Mouse (Mus musculus): ENCODE measurements around the gene Trim3. TPM values are rescaled to one million over a fixed set of nuclear protein-coding genes. Genes with fewer than 3 reads are reported as not detected.
A peak's percentile ranks its signal among the peaks of the same experiment; 100 is the strongest.

Trim3 gene
- total and polyA plus RNA-seq, 2 experiments from 2014 or later = 18.1 to 56.5 TPM

- Histone ChIP-seq H3K36me3 (replicated peaks; ENCODE audit: control insufficient read depth, insufficient read depth, low read length) (peaks cover 24% of the 10 kb centered on the region), H3K4me2 (ENCODE audit: low read depth, low read length) (peak overlapping the region; percentile 80), H3K27me3 (ENCODE audit: control insufficient read depth, insufficient read depth, low read length) (no peaks in the 10 kb centered on the region), H3K4me1 (ENCODE audit: control insufficient read depth, insufficient read depth) (peaks cover 25% of the 10 kb centered on the region; the same call in 1 of the 2 replicates), H3K9ac (replicated peaks; ENCODE audit: low read depth, low read length) (peak overlapping the region; percentile 74), H3K9me3 (replicated peaks; ENCODE audit: control insufficient read depth, low read length) (no peaks in the 10 kb centered on the region), H3K4me3 (ENCODE audit: low read depth, low read length) (peak overlapping the region; percentile 72), H3K27ac (ENCODE audit: low read depth) (peak overlapping the region; percentile 61)
- ATAC-seq (ENCODE audit: insufficient read depth, low read depth) = no peak
- DNase-seq (ENCODE audit: low spot score) = no peak
- WGBS = 3% methylated on average over 10 of the region's 10 CpGs
- TF ChIP-seq CTCF (IDR thresholded peaks at IDR 0.05; ENCODE audit: low read depth) (no peak), EP300 (IDR thresholded peaks at IDR 0.05; ENCODE audit: low read depth) (no peak)
These were observed 397 bp upstream of the Trim3 start for GRCm38 (mm10) chr7:105633801-105634135.

- no peak for ATAC-seq (ENCODE audit: insufficient read depth, low read depth)
- no peak for DNase-seq (ENCODE audit: low spot score)
- H3K27me3 ChIP-seq (ENCODE audit: control insufficient read depth, insufficient read depth, low read length) = no peaks in the 10 kb centered on the region
These were observed 809 bp downstream of the Trim3 start for GRCm38 (mm10) chr7:105632551-105632972.

DNA sequence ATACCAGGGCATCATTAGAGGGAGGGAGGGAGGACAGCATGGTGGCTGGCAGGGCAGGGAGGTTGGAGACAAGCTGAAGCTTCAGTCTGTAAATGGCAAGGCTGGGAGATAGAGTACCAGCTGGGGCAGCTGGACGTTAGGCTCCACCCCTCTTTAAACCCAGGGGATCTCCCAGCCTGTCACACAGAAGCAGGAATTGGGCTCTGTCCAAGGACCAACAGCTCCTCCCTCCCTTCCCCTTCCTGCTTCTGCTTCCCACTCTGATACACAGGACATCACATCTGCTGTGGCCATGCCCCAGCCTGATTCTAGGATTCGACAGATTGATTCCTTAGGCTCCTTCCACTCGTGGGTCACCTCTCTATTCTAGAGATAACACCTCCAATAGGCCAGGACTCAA is 4.7 kb downstream of the Trim3 start:
- no peak overlapping the region for H3K9ac ChIP-seq (replicated peaks; ENCODE audit: low read depth, low read length)
- no peak overlapping the region for H3K4me3 ChIP-seq (ENCODE audit: low read depth, low read length)
- DNase-seq (ENCODE audit: low spot score) = peak; percentile 85
- no peaks in the 10 kb centered on the region for H3K9me3 ChIP-seq (replicated peaks; ENCODE audit: control insufficient read depth, low read length)
- WGBS = 0% methylated on average over 3 of the region's 3 CpGs
- H3K4me1 ChIP-seq (ENCODE audit: control insufficient read depth, insufficient read depth) = peaks cover 13% of the 10 kb centered on the region
- H3K36me3 ChIP-seq (replicated peaks; ENCODE audit: control insufficient read depth, insufficient read depth, low read length) = peaks cover 17% of the 10 kb centered on the region
- no peak overlapping the region; the same call in 1 of the 2 replicates for H3K4me2 ChIP-seq (ENCODE audit: low read depth, low read length)
- peak; percentile 72 for ATAC-seq (ENCODE audit: insufficient read depth, low read depth)
- H3K27ac ChIP-seq (ENCODE audit: low read depth) = peak overlapping the region; percentile 67
- TF ChIP-seq CTCF (IDR thresholded peaks at IDR 0.05; ENCODE audit: low read depth) (no peak), EP300 (IDR thresholded peaks at IDR 0.05; ENCODE audit: low read depth) (no peak)
- H3K27me3 ChIP-seq (ENCODE audit: control insufficient read depth, insufficient read depth, low read length) = no peaks in the 10 kb centered on the region

More at GRCm38 (mm10) chr7:105632551-105632972, 809 bp downstream of the Trim3 start:
- peak overlapping the region; percentile 72 for H3K4me3 ChIP-seq (ENCODE audit: low read depth, low read length)
- no peak for TF ChIP-seq CTCF (IDR thresholded peaks at IDR 0.05; ENCODE audit: low read depth)
- no peak for TF ChIP-seq EP300 (IDR thresholded peaks at IDR 0.05; ENCODE audit: low read depth)
- peak overlapping the region; percentile 74 for H3K9ac ChIP-seq (replicated peaks; ENCODE audit: low read depth, low read length)
- H3K9me3 ChIP-seq (replicated peaks; ENCODE audit: control insufficient read depth, low read length) = no peaks in the 10 kb centered on the region
- H3K4me2 ChIP-seq (ENCODE audit: low read depth, low read length) = peak overlapping the region; percentile 80
- H3K27ac ChIP-seq (ENCODE audit: low read depth) = peak overlapping the region; percentile 56; the same call in 1 of the 2 replicates
- WGBS = 17% methylated on average over 4 of the region's 4 CpGs
- peaks cover 25% of the 10 kb centered on the region for H3K4me1 ChIP-seq (ENCODE audit: control insufficient read depth, insufficient read depth)
- H3K36me3 ChIP-seq (replicated peaks; ENCODE audit: control insufficient read depth, insufficient read depth, low read length) = peaks cover 21% of the 10 kb centered on the region

- no peaks in the 10 kb centered on the region for H3K9me3 ChIP-seq (replicated peaks; ENCODE audit: control insufficient read depth, low read length)
- no peak overlapping the region for H3K4me3 ChIP-seq (ENCODE audit: low read depth, low read length)
- DNase-seq (ENCODE audit: low spot score) = no peak
- TF ChIP-seq EP300 (IDR thresholded peaks at IDR 0.05; ENCODE audit: low read depth) (no peak), CTCF (IDR thresholded peaks at IDR 0.05; ENCODE audit: low read depth) (no peak)
- no peak overlapping the region for H3K27ac ChIP-seq (ENCODE audit: low read depth)
- H3K9ac ChIP-seq (replicated peaks; ENCODE audit: low read depth, low read length) = no peak overlapping the region
- 69% methylated on average over 6 of the region's 6 CpGs for WGBS
- no peaks in the 10 kb centered on the region for H3K27me3 ChIP-seq (ENCODE audit: control insufficient read depth, insufficient read depth, low read length)
- H3K4me1 ChIP-seq (ENCODE audit: control insufficient read depth, insufficient read depth) = peaks cover 6% of the 10 kb centered on the region
- H3K4me2 ChIP-seq (ENCODE audit: low read depth, low read length) = no peak overlapping the region
- peaks cover 41% of the 10 kb centered on the region for H3K36me3 ChIP-seq (replicated peaks; ENCODE audit: control insufficient read depth, insufficient read depth, low read length)
- ATAC-seq (ENCODE audit: insufficient read depth, low read depth) = no peak
These were observed 8.0 kb downstream of the Trim3 start for GRCm38 (mm10) chr7:105625397-105625796.

DNA sequence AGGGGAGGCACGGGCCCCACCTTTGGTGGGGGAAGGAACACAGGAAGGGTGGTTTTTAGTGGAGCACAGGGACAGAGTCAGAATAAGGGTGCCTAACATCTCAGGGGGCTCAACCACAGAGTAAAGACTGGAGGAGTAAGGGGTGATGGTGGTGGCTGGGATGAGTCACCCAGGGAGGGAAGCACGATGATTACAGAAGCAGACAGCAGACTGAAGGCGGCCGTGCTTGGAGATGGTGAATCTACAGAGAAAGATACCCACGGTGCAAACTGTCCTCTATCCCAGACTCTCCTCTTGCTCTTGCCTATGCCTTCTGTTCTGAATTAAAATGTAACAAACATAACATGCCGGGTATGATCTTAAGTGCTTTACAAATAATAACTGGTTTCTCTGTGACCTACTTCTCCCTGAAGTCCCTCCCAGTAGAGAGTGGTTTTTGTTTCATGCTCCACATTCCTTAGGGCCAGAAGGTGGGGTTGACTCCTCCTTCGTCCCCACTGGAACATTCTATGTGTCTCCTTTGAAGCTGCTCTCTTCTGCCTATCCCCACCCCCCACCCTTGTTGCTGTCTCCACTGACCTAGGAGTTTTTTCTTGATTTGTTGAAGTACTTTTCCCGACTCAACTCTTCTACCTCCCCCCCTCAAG is 11.6 kb downstream of the Trim3 start:
- no peak overlapping the region for H3K4me2 ChIP-seq (ENCODE audit: low read depth, low read length)
- H3K4me1 ChIP-seq (ENCODE audit: control insufficient read depth, insufficient read depth) = no peaks in the 10 kb centered on the region
- no peaks in the 10 kb centered on the region for H3K9me3 ChIP-seq (replicated peaks; ENCODE audit: control insufficient read depth, low read length)
- ATAC-seq (ENCODE audit: insufficient read depth, low read depth) = no peak
- no peak for DNase-seq (ENCODE audit: low spot score)
- no peak overlapping the region for H3K27ac ChIP-seq (ENCODE audit: low read depth)
- TF ChIP-seq CTCF (IDR thresholded peaks at IDR 0.05; ENCODE audit: low read depth) (no peak), EP300 (IDR thresholded peaks at IDR 0.05; ENCODE audit: low read depth) (no peak)
- peaks cover 73% of the 10 kb centered on the region for H3K36me3 ChIP-seq (replicated peaks; ENCODE audit: control insufficient read depth, insufficient read depth, low read length)
- H3K27me3 ChIP-seq (ENCODE audit: control insufficient read depth, insufficient read depth, low read length) = no peaks in the 10 kb centered on the region
- 69% methylated on average over 8 of the region's 8 CpGs for WGBS
- H3K4me3 ChIP-seq (ENCODE audit: low read depth, low read length) = no peak overlapping the region
- no peak overlapping the region for H3K9ac ChIP-seq (replicated peaks; ENCODE audit: low read depth, low read length)

DNA sequence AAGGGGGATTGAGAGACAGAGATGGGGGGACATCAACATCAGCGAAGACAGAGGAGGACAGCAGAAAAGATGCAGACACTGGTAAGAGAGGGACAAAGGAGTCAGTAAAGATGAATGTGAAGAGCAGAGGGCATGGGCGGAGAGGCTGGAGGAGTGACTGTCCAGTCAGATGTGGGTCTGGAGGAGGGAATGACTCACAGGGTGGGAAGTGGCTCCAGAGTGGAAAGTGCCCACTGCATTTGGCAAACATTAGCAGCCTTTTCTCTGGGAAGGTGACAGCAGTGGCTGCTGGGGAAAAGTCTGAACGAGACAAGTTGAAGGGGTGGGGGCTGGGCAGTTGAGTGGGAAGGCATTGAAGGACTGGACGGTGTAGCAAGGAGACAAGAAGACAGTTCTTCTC is 12.3 kb downstream of the Trim3 start:
- H3K4me2 ChIP-seq (ENCODE audit: low read depth, low read length) = no peak overlapping the region
- H3K9ac ChIP-seq (replicated peaks; ENCODE audit: low read depth, low read length) = no peak overlapping the region
- H3K4me3 ChIP-seq (ENCODE audit: low read depth, low read length) = no peak overlapping the region
- ATAC-seq (ENCODE audit: insufficient read depth, low read depth) (0 out of 2 replicates have a peak, but pooled peaks have one; percentile 10), DNase-seq (ENCODE audit: low spot score) (no peak)
- no peaks in the 10 kb centered on the region for H3K27me3 ChIP-seq (ENCODE audit: control insufficient read depth, insufficient read depth, low read length)
- WGBS = 64% methylated on average over 4 of the region's 4 CpGs
- H3K9me3 ChIP-seq (replicated peaks; ENCODE audit: control insufficient read depth, low read length) = no peaks in the 10 kb centered on the region
- no peak overlapping the region for H3K27ac ChIP-seq (ENCODE audit: low read depth)
- TF ChIP-seq EP300 (IDR thresholded peaks at IDR 0.05; ENCODE audit: low read depth) (no peak), CTCF (IDR thresholded peaks at IDR 0.05; ENCODE audit: low read depth) (no peak)
- peaks cover 78% of the 10 kb centered on the region for H3K36me3 ChIP-seq (replicated peaks; ENCODE audit: control insufficient read depth, insufficient read depth, low read length)
- H3K4me1 ChIP-seq (ENCODE audit: control insufficient read depth, insufficient read depth) = 0 out of 2 replicates have a peak, but pooled peaks cover under 1% of the 10 kb centered on the region

All from heart, postnatal 0 days (tissue).